Mouse (Mus musculus) brain, embryonic 14.5 days (tissue): ENCODE measurements around the gene Cnpy1.

Experiments
- CTCF ChIP-seq: fragments of 200-500 bp; IDR thresholded peaks from 2 replicates; pipeline ENCODE4 v1.5.1; 2012; ENCODE audit warnings: inconsistent platforms, mild to moderate bottlenecking, moderate library complexity, borderline replicate concordance; ENCODE audit not compliant: insufficient read depth, insufficient read length; ENCODE audit errors: extremely low read depth
- POLR2A ChIP-seq: fragments of 200-500 bp; IDR thresholded peaks from 2 replicates; pipeline ENCODE4 v1.6.1; 2012; ENCODE audit warnings: mild to moderate bottlenecking, inconsistent platforms, borderline replicate concordance; ENCODE audit not compliant: poor library complexity, insufficient read depth, insufficient read length, severe bottlenecking; ENCODE audit errors: extremely low read depth

- no peak for TF ChIP-seq CTCF
- TF ChIP-seq POLR2A, result no peak
These were observed 84.1 kb downstream of the Cnpy1 start for GRCm38 (mm10) chr5:28161383-28161937.
